Mouse (Mus musculus) liver, embryonic 14.5 days (tissue): ENCODE data around the gene Tada1. TPM values are rescaled to one million over a fixed set of nuclear protein-coding genes. Genes with fewer than 3 reads are reported as not detected.

Source experiments
- ATAC-seq: fragments of 200-750 bp; cut with Nextera tagmentation; 2 replicates; pipeline ENCODE4 v1.8.0; 2017; ENCODE audit warnings: moderate number of reproducible peaks, mild to moderate bottlenecking, moderate library complexity; ENCODE audit not compliant: insufficient read depth
- DNase-seq, 3 experiments: peaks; one replicate each; pipeline ENCODE4 v3.0.0-alpha.2; 2012 to 2013; ENCODE audit warnings: low read depth in 3 of 3, low spot score in 3 of 3
- H3K27ac ChIP-seq: fragments of 300-500 bp; sonication (generic); 2 replicates; pipeline ENCODE4 v1.5.1; 2014; ENCODE audit warnings: moderate library complexity, mild to moderate bottlenecking, control low read depth, inconsistent platforms
- H3K27me3 ChIP-seq: fragments of 300-500 bp; sonication (generic); 2 replicates; pipeline ENCODE4 v1.6.1; 2014; ENCODE audit warnings: mild to moderate bottlenecking, low read length, moderate library complexity; ENCODE audit not compliant: control insufficient read depth, insufficient read depth
- H3K36me3 ChIP-seq: fragments of 300-500 bp; sonication (generic); replicated peaks from 2 replicates; pipeline ENCODE4 v1.6.1; 2014; ENCODE audit warnings: low read depth; ENCODE audit not compliant: control insufficient read depth, insufficient read depth
- H3K4me1 ChIP-seq, 2 experiments: fragments of 200-500 bp in 1 of 2; fragments of 300-500 bp in 1 of 2; sonication (generic) in 1 of 2; replicated peaks; 2 replicates each; pipeline ENCODE4 v1.6.1; 2012 to 2014; ENCODE audit warnings: antibody characterized with exemption in 1 of 2, inconsistent platforms in 1 of 2, low read length in 1 of 2; ENCODE audit not compliant: control insufficient read depth in 2 of 2, insufficient read depth in 2 of 2
- H3K4me2 ChIP-seq: fragments of 300-500 bp; sonication (generic); 2 replicates; pipeline ENCODE4 v1.6.1; 2014; ENCODE audit warnings: low read depth, mild to moderate bottlenecking, control low read depth, moderate library complexity
- H3K4me3 ChIP-seq, 2 experiments: fragments of 200-500 bp in 1 of 2; fragments of 300-500 bp in 1 of 2; sonication (generic) in 1 of 2; 2 replicates each; pipeline ENCODE4 v1.5.1; 2012 to 2014; ENCODE audit warnings: low read depth in 2 of 2, low read length in 2 of 2, mild to moderate bottlenecking in 2 of 2, control low read depth in 1 of 2, inconsistent platforms in 1 of 2, moderate library complexity in 1 of 2; ENCODE audit not compliant: insufficient read depth in 1 of 2
- H3K9ac ChIP-seq: fragments of 300-500 bp; sonication (generic); replicated peaks from 2 replicates; pipeline ENCODE4 v1.6.1; 2014; ENCODE audit warnings: mild to moderate bottlenecking, control low read depth, moderate library complexity
- H3K9me3 ChIP-seq: fragments of 300-500 bp; sonication (generic); 2 replicates; pipeline ENCODE4 v1.6.1; 2016; ENCODE audit warnings: low read length, mixed read lengths; ENCODE audit not compliant: control insufficient read depth
- CTCF ChIP-seq: IDR thresholded peaks from 2 replicates; pipeline ENCODE4 v1.5.1; 2016; ENCODE audit warnings: antibody characterized with exemption, low read depth, control low read depth
- EP300 ChIP-seq: IDR thresholded peaks from 2 replicates; pipeline ENCODE4 v1.6.1; 2016; ENCODE audit warnings: antibody characterized with exemption, low read depth
- WGBS: fragments of 180-500 bp; shearing (Covaris S2); extraction: QIAGEN DNeasy Blood & Tissue Kit; methylation state at CpG from one replicate; pipeline ENCODE4 v1.1.7; 2014; ENCODE audit not compliant: insufficient replicate concordance; 5-methylcytosine and 5-hydroxymethylcytosine counted together
- polyA plus RNA-seq, 2 experiments: library from polyadenylated mRNA; depleted of rRNA in 1 of 2; stranded (reverse) in 1 of 2; unstranded in 1 of 2; fragments of >200 nt; fragmentation: Nextera tagmentation in 1 of 2; extraction: Ambion mirVana in 1 of 2; gene quantifications; 2 replicates each; pipeline versions ENCODE4 v1.2.1 to v1.2.3; 2012 to 2014

Tada1 gene
- polyA plus RNA-seq, 2 experiments, result 13.7 to 23.0 TPM

- H3K27ac ChIP-seq, result no peak overlapping the region
- no peak for TF ChIP-seq CTCF
- no peak for TF ChIP-seq EP300
- H3K4me1 ChIP-seq, result no peaks in the 10 kb centered on the region
- no peaks in the 10 kb centered on the region for H3K9me3 ChIP-seq
- H3K9ac ChIP-seq, result no peak overlapping the region
- DNase-seq (no peak), ATAC-seq (no peak)
- no peaks in the 10 kb centered on the region for H3K27me3 ChIP-seq
- H3K4me2 ChIP-seq, result no peak overlapping the region
- WGBS, result 66% methylated on average over 5 of the region's 5 CpGs
- no peaks in the 10 kb centered on the region for H3K36me3 ChIP-seq
- no peak overlapping the region for H3K4me3 ChIP-seq
Observed at GRCm38 (mm10) chr1:166343586-166343985, 35.3 kb upstream of the Tada1 start.

GRCm38 (mm10) chr1:166344300-166345077 is 34.4 kb upstream of the Tada1 start:
- H3K9me3 ChIP-seq, result no peaks in the 10 kb centered on the region
- WGBS, result 60% methylated on average over 8 of the region's 8 CpGs
- no peaks in the 10 kb centered on the region for H3K36me3 ChIP-seq
- H3K4me1 ChIP-seq, result no peaks in the 10 kb centered on the region
- no peak for ATAC-seq
- no peak overlapping the region for H3K4me3 ChIP-seq
- no peak overlapping the region for H3K9ac ChIP-seq
- DNase-seq, result no peak
- H3K27me3 ChIP-seq, result no peaks in the 10 kb centered on the region
- H3K4me2 ChIP-seq, result no peak overlapping the region
- H3K27ac ChIP-seq, result no peak overlapping the region
- no peak for TF ChIP-seq EP300
- TF ChIP-seq CTCF, result no peak

GRCm38 (mm10) chr1:166345602-166346001 is 33.3 kb upstream of the Tada1 start:
- H3K27ac ChIP-seq, result no peak overlapping the region

GRCm38 (mm10) chr1:166346906-166347305 is 32.0 kb upstream of the Tada1 start:
- TF ChIP-seq CTCF, result no peak
- TF ChIP-seq EP300, result no peak
- Histone ChIP-seq H3K4me2 (no peak overlapping the region), H3K27ac (no peak overlapping the region), H3K27me3 (no peaks in the 10 kb centered on the region), H3K9me3 (no peaks in the 10 kb centered on the region), H3K36me3 (no peaks in the 10 kb centered on the region), H3K9ac (no peak overlapping the region), H3K4me1 (no peaks in the 10 kb centered on the region), H3K4me3 (no peak overlapping the region)
- DNase-seq (no peak), ATAC-seq (no peak)
- 52% methylated on average over 3 of the region's 3 CpGs for WGBS

More at GRCm38 (mm10) chr1:166345602-166346001, 33.3 kb upstream of the Tada1 start:
- Histone ChIP-seq H3K4me1 (no peaks in the 10 kb centered on the region), H3K36me3 (no peaks in the 10 kb centered on the region), H3K27me3 (no peaks in the 10 kb centered on the region), H3K9ac (no peak overlapping the region), H3K9me3 (no peaks in the 10 kb centered on the region), H3K4me3 (no peak overlapping the region), H3K4me2 (no peak overlapping the region)
- WGBS, result 74% methylated on average over 6 of the region's 6 CpGs
- TF ChIP-seq CTCF (no peak), EP300 (no peak)
- ATAC-seq, result no peak
- DNase-seq, result no peak

GRCm38 (mm10) chr1:166349341-166349740 is 29.6 kb upstream of the Tada1 start:
- H3K9ac ChIP-seq, result no peak overlapping the region
- no peaks in the 10 kb centered on the region for H3K36me3 ChIP-seq
- H3K4me2 ChIP-seq, result no peak overlapping the region
- no peak for ATAC-seq
- 71% methylated on average over 3 of the region's 3 CpGs for WGBS
- H3K4me1 ChIP-seq, result no peaks in the 10 kb centered on the region
- no peaks in the 10 kb centered on the region for H3K27me3 ChIP-seq
- no peak overlapping the region for H3K4me3 ChIP-seq
- H3K9me3 ChIP-seq, result no peaks in the 10 kb centered on the region
- no peak for TF ChIP-seq CTCF
- no peak for DNase-seq
- H3K27ac ChIP-seq, result no peak overlapping the region
